Mouse (Mus musculus) hindbrain, embryonic 10.5 days (tissue): ENCODE measurements around the gene Vps29. TPM values are rescaled to one million over a fixed set of nuclear protein-coding genes. Genes with fewer than 3 reads are reported as not detected.
A peak's percentile ranks its signal among the peaks of the same experiment; 100 is the strongest.

ENCODE experiments used
- DNase-seq: peaks from one replicate; pipeline ENCODE4 v3.0.0-alpha.2; 2017; ENCODE audit warnings: low spot score
- H3K27ac ChIP-seq: fragments of 300-500 bp; sonication (generic); 2 replicates; pipeline ENCODE4 v1.5.1; 2016; ENCODE audit warnings: mild to moderate bottlenecking, moderate library complexity
- H3K27me3 ChIP-seq: fragments of 300-500 bp; sonication (generic); 2 replicates; pipeline ENCODE4 v1.6.1; 2016; ENCODE audit warnings: mild to moderate bottlenecking; ENCODE audit not compliant: poor library complexity, insufficient read depth, severe bottlenecking
- H3K36me3 ChIP-seq: fragments of 300-500 bp; sonication (generic); 2 replicates; pipeline ENCODE4 v1.6.1; 2016; ENCODE audit warnings: mild to moderate bottlenecking, moderate library complexity
- H3K4me1 ChIP-seq: fragments of 300-500 bp; sonication (generic); replicated peaks from 2 replicates; pipeline ENCODE4 v1.6.1; 2016; ENCODE audit warnings: mild to moderate bottlenecking
- H3K4me3 ChIP-seq: fragments of 300-500 bp; sonication (generic); 2 replicates; pipeline ENCODE4 v1.5.1; 2016; ENCODE audit warnings: mild to moderate bottlenecking, moderate library complexity
- H3K9me3 ChIP-seq: fragments of 300-500 bp; sonication (generic); 2 replicates; pipeline ENCODE4 v1.6.1; 2016; ENCODE audit warnings: mild to moderate bottlenecking, moderate library complexity
- WGBS: fragments of 180-500 bp; shearing (Covaris S2); methylation state at CpG from one replicate; pipeline ENCODE4 v1.1.7; 2016; 5-methylcytosine and 5-hydroxymethylcytosine counted together
- polyA plus RNA-seq: library from polyadenylated mRNA; unstranded; fragments of >200 nt; fragmentation: Nextera tagmentation; extraction: Ambion mirVana; gene quantifications from 2 replicates; pipeline ENCODE4 v1.2.1, GENCODE M21; 2016

Vps29 gene
- polyA plus RNA-seq, 1 experiment from 2014 or later = 225 TPM

GRCm38 (mm10) chr5:122392227-122393004 lies 38.2 kb downstream of the Vps29 start:
- no peaks in the 10 kb centered on the region for H3K9me3 ChIP-seq
- H3K36me3 ChIP-seq = peaks cover 23% of the 10 kb centered on the region
- 18% methylated on average over 19 of the region's 19 CpGs for WGBS
- H3K27me3 ChIP-seq = no peaks in the 10 kb centered on the region
- H3K4me1 ChIP-seq = peaks cover 12% of the 10 kb centered on the region
- H3K27ac ChIP-seq = peak overlapping the region; percentile 88
- DNase-seq = no peak
- peak overlapping the region; percentile 89 for H3K4me3 ChIP-seq

DNA sequence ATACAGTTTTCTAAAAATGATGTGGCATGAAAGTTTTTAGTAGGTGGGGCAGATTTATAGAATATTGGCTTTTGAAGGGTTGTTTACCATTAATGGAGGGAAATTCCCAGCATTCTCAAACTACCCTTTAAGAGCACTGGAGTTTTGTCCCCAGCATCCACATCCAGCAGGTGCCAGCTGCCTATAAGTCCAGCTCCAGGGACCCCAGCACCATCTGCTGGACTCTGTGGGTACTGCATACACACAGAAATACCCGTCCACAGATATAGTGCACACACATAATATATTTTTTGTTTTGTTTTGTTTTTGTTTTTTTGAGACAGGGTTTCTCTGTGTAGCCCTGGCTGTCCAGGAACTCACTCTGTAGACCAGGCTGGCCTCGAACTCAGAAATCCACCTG lies 39.7 kb downstream of the Vps29 start:
- Histone ChIP-seq H3K4me1 (peaks cover 12% of the 10 kb centered on the region), H3K27me3 (no peaks in the 10 kb centered on the region), H3K9me3 (no peaks in the 10 kb centered on the region), H3K36me3 (peaks cover 37% of the 10 kb centered on the region), H3K4me3 (no peak overlapping the region), H3K27ac (no peak overlapping the region)
- DNase-seq = peak; percentile 76
- WGBS = 47% methylated on average over 2 of the region's 2 CpGs

- Histone ChIP-seq H3K27me3 (no peaks in the 10 kb centered on the region), H3K4me3 (no peak overlapping the region), H3K4me1 (peaks cover 12% of the 10 kb centered on the region), H3K36me3 (peaks cover 66% of the 10 kb centered on the region), H3K27ac (no peak overlapping the region), H3K9me3 (no peaks in the 10 kb centered on the region)
- DNase-seq = no peak
- WGBS = 92% methylated on average over 10 of the region's 10 CpGs
Measured at GRCm38 (mm10) chr5:122396791-122397190, 42.6 kb downstream of the Vps29 start.

DNA sequence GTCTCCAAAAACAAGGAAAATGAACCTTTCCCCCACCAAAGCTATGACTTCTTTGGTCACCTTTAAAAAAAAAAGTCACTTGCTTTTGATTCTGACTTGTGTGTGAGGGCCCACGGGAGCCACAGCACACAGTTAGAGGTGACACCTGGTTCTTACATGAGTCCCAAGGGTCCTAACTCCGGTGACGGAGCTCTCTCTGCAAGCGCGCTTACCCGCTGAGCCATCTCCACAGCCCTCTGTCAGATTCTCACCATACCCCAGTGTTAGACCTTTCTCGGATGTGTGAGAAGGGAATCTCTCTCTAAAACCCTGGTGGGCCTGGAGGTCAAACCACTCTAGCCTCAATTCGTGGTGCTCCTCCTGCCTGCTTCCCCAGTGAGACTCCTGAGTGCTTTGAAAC lies 43.3 kb downstream of the Vps29 start:
- no peak for DNase-seq
- H3K36me3 ChIP-seq = peaks cover 73% of the 10 kb centered on the region
- no peak overlapping the region for H3K4me3 ChIP-seq
- H3K27me3 ChIP-seq = no peaks in the 10 kb centered on the region
- 91% methylated on average over 8 of the region's 8 CpGs for WGBS
- peaks cover 9% of the 10 kb centered on the region for H3K4me1 ChIP-seq
- H3K9me3 ChIP-seq = no peaks in the 10 kb centered on the region
- no peak overlapping the region for H3K27ac ChIP-seq

DNA sequence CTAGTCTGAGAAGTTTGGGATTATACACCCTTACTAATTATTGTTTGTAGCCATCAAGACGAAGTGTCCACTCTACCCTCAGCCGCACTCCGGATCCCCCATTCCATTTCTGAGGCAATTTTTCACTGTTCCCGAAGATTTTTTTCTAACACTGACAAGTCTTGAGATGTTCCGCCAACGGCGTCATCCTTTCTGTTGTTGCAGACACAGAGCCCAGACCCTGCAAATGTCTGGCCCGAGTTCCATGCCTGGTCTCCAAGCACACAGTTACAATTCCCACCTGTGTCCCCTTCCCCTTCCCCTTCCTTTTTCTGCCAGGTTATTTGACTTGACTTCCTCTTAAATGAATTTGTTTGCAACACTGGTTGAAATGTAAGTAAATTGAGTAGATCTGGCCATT lies 45.7 kb downstream of the Vps29 start:
- DNase-seq = no peak
- no peak overlapping the region for H3K4me3 ChIP-seq
- 96% methylated on average over 8 of the region's 8 CpGs for WGBS
- no peak overlapping the region for H3K27ac ChIP-seq
- H3K27me3 ChIP-seq = no peaks in the 10 kb centered on the region
- peaks cover 90% of the 10 kb centered on the region for H3K36me3 ChIP-seq
- H3K9me3 ChIP-seq = no peaks in the 10 kb centered on the region
- no peaks in the 10 kb centered on the region for H3K4me1 ChIP-seq

DNA sequence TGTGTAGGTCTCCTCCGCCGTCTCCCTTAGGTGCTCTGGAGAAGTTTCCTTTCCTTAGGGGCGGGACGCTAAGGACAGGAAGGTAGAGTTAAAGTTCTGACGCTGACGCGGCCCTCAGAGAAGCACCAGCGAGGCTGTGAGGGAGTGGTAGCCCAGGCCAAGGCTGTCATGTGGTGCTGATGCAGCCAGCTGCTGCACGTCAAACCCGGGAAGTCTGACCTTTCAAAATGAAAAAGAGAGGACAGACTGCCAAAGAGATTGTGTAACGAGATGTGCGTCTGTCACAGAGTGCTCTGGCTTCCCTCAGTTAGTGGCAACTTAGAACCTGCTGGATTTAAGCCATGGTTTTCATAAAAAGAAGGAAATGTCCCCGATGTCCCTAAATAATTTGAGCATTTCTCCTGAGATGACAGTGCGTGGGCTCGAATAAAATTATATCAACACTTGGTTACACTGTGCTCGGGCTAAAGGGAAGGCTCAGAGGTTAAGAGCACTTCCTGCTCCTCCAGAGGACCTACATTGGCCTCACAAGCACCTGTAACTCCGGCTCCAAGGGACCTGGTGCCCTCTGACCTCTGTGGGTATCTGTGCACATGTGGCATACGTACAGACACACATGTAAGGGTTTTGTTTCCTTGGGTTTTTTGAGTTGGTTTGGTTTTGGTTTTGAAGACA lies 46.6 kb downstream of the Vps29 start:
- no peak for DNase-seq
- Histone ChIP-seq H3K36me3 (peaks cover 94% of the 10 kb centered on the region), H3K9me3 (no peaks in the 10 kb centered on the region), H3K4me3 (no peak overlapping the region), H3K27ac (no peak overlapping the region), H3K27me3 (no peaks in the 10 kb centered on the region), H3K4me1 (no peaks in the 10 kb centered on the region)
- WGBS = 90% methylated on average over 18 of the region's 18 CpGs

GRCm38 (mm10) chr5:122401303-122401640 lies 47.1 kb downstream of the Vps29 start:
- Histone ChIP-seq H3K4me1 (no peaks in the 10 kb centered on the region), H3K27ac (no peak overlapping the region), H3K4me3 (no peak overlapping the region), H3K36me3 (peaks cover 97% of the 10 kb centered on the region), H3K27me3 (no peaks in the 10 kb centered on the region), H3K9me3 (0 out of 2 replicates have a peak, but pooled peaks cover 2% of the 10 kb centered on the region)
- 27% methylated on average over 8 of the region's 8 CpGs for WGBS
- peak; percentile 57 for DNase-seq

DNA sequence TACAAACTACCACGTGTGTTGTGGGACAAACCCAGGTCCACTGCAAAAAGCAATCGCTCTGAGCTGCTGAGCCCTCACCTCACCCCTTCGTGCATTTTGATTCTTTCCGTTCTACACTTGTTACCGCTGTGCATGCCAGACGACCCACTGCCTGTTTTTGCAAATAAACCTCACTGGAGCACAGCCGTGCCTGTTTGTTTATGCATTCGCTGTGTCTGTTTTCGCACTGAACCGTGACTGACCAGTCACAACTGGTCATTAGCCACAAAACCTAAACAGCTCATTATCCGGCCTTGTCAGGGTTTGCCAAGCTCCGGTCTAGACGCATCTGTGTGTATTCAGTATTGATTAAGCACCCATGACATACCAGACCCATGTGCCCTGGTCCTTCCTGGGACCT lies 48.0 kb downstream of the Vps29 start:
- DNase-seq = no peak
- H3K36me3 ChIP-seq = peaks cover 98% of the 10 kb centered on the region
- WGBS = 92% methylated on average over 13 of the region's 13 CpGs
- H3K4me3 ChIP-seq = no peak overlapping the region
- no peaks in the 10 kb centered on the region for H3K4me1 ChIP-seq
- no peaks in the 10 kb centered on the region for H3K27me3 ChIP-seq
- H3K9me3 ChIP-seq = 0 out of 2 replicates have a peak, but pooled peaks cover 11% of the 10 kb centered on the region
- H3K27ac ChIP-seq = no peak overlapping the region

DNA sequence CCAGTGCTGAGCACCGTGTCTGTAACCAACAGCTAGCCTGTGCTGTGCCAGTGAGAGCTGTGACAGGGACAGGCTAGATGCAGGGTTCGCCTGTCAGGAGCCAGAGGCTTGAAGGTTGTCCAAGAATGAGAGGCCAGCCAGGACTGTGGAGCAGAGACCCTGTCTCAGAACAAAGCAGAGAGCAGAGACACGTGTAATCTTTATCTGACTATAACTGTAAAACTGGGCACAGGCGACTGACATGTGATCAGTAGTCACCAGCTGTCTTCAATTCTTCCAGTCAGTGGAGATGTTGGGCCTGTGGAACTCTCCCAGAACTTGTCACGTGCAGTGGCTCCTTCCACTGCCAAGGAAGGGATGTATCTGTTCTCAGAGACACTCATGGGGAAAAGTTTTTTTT lies 48.6 kb downstream of the Vps29 start:
- no peaks in the 10 kb centered on the region for H3K27me3 ChIP-seq
- H3K4me1 ChIP-seq = no peaks in the 10 kb centered on the region
- H3K4me3 ChIP-seq = no peak overlapping the region
- no peak overlapping the region for H3K27ac ChIP-seq
- H3K36me3 ChIP-seq = peaks cover 98% of the 10 kb centered on the region
- 0 out of 2 replicates have a peak, but pooled peaks cover 11% of the 10 kb centered on the region for H3K9me3 ChIP-seq
- 88% methylated on average over 5 of the region's 5 CpGs for WGBS
- no peak for DNase-seq

DNA sequence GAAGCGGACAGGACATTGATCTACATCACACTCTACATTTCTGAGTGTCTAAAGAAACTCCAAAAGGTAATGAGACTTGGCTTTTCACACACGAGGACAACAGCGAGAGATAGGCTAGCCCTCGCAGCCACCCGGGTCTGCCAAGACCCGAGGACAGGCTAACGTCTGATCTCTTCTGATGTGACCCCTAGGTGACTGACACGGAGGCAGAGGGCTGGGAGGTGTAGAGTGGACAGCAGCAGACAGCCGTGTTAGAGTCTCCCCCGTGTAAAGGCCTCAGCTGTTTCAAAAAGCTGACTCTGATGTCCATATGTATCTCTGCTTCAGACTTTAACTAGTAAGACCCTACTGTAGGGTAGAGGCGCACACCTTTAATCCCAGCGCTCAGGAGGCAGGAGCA lies 49.2 kb downstream of the Vps29 start:
- no peaks in the 10 kb centered on the region for H3K4me1 ChIP-seq
- 92% methylated on average over 12 of the region's 12 CpGs for WGBS
- H3K36me3 ChIP-seq = peaks cover 94% of the 10 kb centered on the region
- DNase-seq = no peak
- no peak overlapping the region for H3K4me3 ChIP-seq
- no peaks in the 10 kb centered on the region for H3K27me3 ChIP-seq
- 0 out of 2 replicates have a peak, but pooled peaks cover 11% of the 10 kb centered on the region for H3K9me3 ChIP-seq
- H3K27ac ChIP-seq = no peak overlapping the region

DNA sequence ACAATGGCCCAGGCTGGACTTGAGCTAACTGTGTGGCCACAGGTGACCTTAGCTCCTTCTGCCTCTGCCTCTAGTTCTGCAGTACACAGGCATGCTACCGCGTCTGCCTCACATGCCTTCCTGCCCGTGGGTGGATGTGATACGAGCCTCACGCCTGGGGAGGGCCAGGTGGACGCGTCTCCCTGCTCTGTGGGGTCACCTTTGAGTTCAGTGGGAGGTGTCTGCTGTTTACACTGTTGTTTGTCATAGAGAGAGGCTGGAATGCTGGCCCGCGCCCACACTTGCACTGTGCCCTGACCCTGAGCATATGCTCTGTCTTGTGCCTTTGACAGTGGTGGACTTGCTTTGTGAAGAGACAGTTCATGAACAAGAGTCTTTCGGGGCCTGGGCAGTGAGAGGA lies 51.4 kb downstream of the Vps29 start:
- 97% methylated on average over 10 of the region's 10 CpGs for WGBS
- H3K27ac ChIP-seq = no peak overlapping the region
- DNase-seq = no peak
- H3K27me3 ChIP-seq = no peaks in the 10 kb centered on the region
- H3K4me3 ChIP-seq = no peak overlapping the region
- peaks cover 86% of the 10 kb centered on the region for H3K36me3 ChIP-seq
- H3K9me3 ChIP-seq = 0 out of 2 replicates have a peak, but pooled peaks cover 13% of the 10 kb centered on the region
- H3K4me1 ChIP-seq = no peaks in the 10 kb centered on the region

GRCm38 (mm10) chr5:122409692-122410645 lies 55.8 kb downstream of the Vps29 start:
- no peak for DNase-seq
- 87% methylated on average over 19 of the region's 19 CpGs for WGBS

More at GRCm38 (mm10) chr5:122409692-122410645, 55.8 kb downstream of the Vps29 start:
- 0 out of 2 replicates have a peak, but pooled peaks cover 13% of the 10 kb centered on the region for H3K9me3 ChIP-seq
- no peaks in the 10 kb centered on the region for H3K4me1 ChIP-seq
- H3K27me3 ChIP-seq = no peaks in the 10 kb centered on the region
- no peak overlapping the region for H3K4me3 ChIP-seq
- H3K36me3 ChIP-seq = peaks cover 44% of the 10 kb centered on the region
- no peak overlapping the region for H3K27ac ChIP-seq
